Comparison of ENCODE assay signal across 14 mouse cellular contexts in the genomic region with DNA sequence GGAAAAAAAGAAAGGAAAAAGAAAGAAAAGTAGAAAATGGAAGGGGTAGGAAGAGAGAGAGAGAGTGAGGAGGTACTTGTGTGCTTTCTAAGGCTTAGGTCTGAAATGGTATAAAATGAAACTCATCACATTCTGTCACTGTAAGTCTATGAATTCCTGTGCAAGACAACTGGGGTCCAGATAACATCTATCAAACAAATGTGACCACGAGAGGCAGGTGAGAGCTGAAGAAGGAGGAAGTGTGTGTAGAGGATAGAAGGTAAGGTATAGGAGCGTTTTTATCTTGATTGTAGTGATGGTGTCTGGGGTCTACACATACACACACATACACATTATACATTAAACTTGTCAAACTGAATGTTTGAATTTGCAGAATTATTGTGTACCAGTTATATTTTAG.
"Had no signal": no experiment of that assay in that cellular context is flagged by ENCODE, and none has a peak within 500 bp of the region (broad histone marks: within the 10 kb centered on the region; RNA-seq: fewer than 3 reads in every experiment).

No protein-coding gene starts in this region.

- ATAC-seq: hindbrain, postnatal 0 days; intestine, embryonic 16.5 days had no signal

- DNase-seq: gastrocnemius, adult 2 months; gastrocnemius, postnatal 10 days; gastrocnemius, postnatal 25 days; heart, adult 18-20 months; heart, postnatal 10 days; heart, postnatal 4 days; kidney, adult 11 months; kidney, adult 2 months; kidney, adult 9 months; kidney, postnatal 25 days; kidney, postnatal 4 days; liver had no signal
